Mouse (Mus musculus) lung, postnatal 10 days (tissue): ENCODE data around the gene Vmn2r101.

Experiments used
- DNase-seq: peaks from one replicate; pipeline ENCODE4 v3.0.0; 2021

Vmn2r101 gene

GRCm38 (mm10) chr17:19576927-19577326 lies at the start of gene Vmn2r101:
Vmn2r101 (plus strand) TSS chr17:19577227.
- DNase-seq, result no peak

GRCm38 (mm10) chr17:19629328-19629727 lies 52.3 kb downstream of the Vmn2r101 start:
- no peak for DNase-seq

- DNase-seq, result no peak
These were observed 81.4 kb downstream of the Vmn2r101 start for GRCm38 (mm10) chr17:19658447-19658846.

GRCm38 (mm10) chr17:19660028-19660427 lies 83.0 kb downstream of the Vmn2r101 start, which contains the start of gene Vmn2r102:
Vmn2r102 (plus strand) TSS chr17:19660328.
- DNase-seq, result no peak
